Mouse (Mus musculus) neural tube, embryonic 10.5 days (tissue): ENCODE measurements around the gene Ankrd42.

ENCODE experiments used
- DNase-seq: peaks from one replicate; pipeline ENCODE4 v3.0.0-alpha.2; 2017; ENCODE audit warnings: low spot score; ENCODE audit errors: extremely low spot score

The Ankrd42 gene

GRCm38 (mm10) chr7:92637021-92637625 is at the start of gene Ankrd42:
Gene Ankrd42, minus strand, starts transcription at chr7:92637142.
- DNase-seq: peak; percentile 96

- DNase-seq: no peak
These were observed 40.4 kb upstream of the Ankrd42 start for GRCm38 (mm10) chr7:92677346-92677745.

- no peak for DNase-seq
These were observed 38.2 kb upstream of the Ankrd42 start for GRCm38 (mm10) chr7:92675131-92675530.

- DNase-seq: peak; percentile 94
These were observed 32.8 kb upstream of the Ankrd42 start, which contains the start of gene Pcf11 for GRCm38 (mm10) chr7:92669507-92670471. Gene Pcf11, minus strand, starts transcription at chr7:92669934.

GRCm38 (mm10) chr7:92668791-92669506 is 32.0 kb upstream of the Ankrd42 start:
- peak; percentile 69 for DNase-seq

GRCm38 (mm10) chr7:92666274-92666820 is 29.4 kb upstream of the Ankrd42 start:
- no peak for DNase-seq

GRCm38 (mm10) chr7:92658050-92658449 is 21.1 kb upstream of the Ankrd42 start:
- DNase-seq: no peak

GRCm38 (mm10) chr7:92656386-92656785 is 19.4 kb upstream of the Ankrd42 start:
- no peak for DNase-seq

- DNase-seq: no peak
These were observed 16.4 kb upstream of the Ankrd42 start for GRCm38 (mm10) chr7:92653329-92653728.

GRCm38 (mm10) chr7:92647790-92648189 is 10.8 kb upstream of the Ankrd42 start:
- no peak for DNase-seq

GRCm38 (mm10) chr7:92642358-92642757 is 5.4 kb upstream of the Ankrd42 start:
- no peak for DNase-seq

- DNase-seq: no peak
These were observed 1.1 kb upstream of the Ankrd42 start for GRCm38 (mm10) chr7:92638050-92638449.

GRCm38 (mm10) chr7:92636295-92637011 is 489 bp downstream of the Ankrd42 start:
- DNase-seq: no peak

GRCm38 (mm10) chr7:92630167-92630566 is 6.8 kb downstream of the Ankrd42 start:
- no peak for DNase-seq

GRCm38 (mm10) chr7:92624488-92624887 is 12.5 kb downstream of the Ankrd42 start:
- no peak for DNase-seq

GRCm38 (mm10) chr7:92610830-92611229 is 26.1 kb downstream of the Ankrd42 start:
- DNase-seq: no peak

- no peak for DNase-seq
These were observed 32.0 kb downstream of the Ankrd42 start for GRCm38 (mm10) chr7:92604961-92605360.

GRCm38 (mm10) chr7:92590842-92591241 is 46.1 kb downstream of the Ankrd42 start:
- no peak for DNase-seq

GRCm38 (mm10) chr7:92589986-92590385 is 47.0 kb downstream of the Ankrd42 start:
- DNase-seq: no peak

GRCm38 (mm10) chr7:92583567-92583966 is 53.4 kb downstream of the Ankrd42 start:
- DNase-seq: no peak
